Mouse (Mus musculus) intestine, postnatal 0 days (tissue): ENCODE results near the gene Olfr969. TPM values are rescaled to one million over a fixed set of nuclear protein-coding genes. Genes with fewer than 3 reads are reported as not detected.
"Not testable (repeated sequence)": the region's sequence is repeated elsewhere in the genome, so short reads cannot be mapped to it uniquely, and the experiment has no call there.

ENCODE experiments used
- ATAC-seq: fragments of 200-750 bp; cut with Nextera tagmentation; 2 replicates; pipeline ENCODE4 v1.8.0; 2017; ENCODE audit warnings: mild to moderate bottlenecking, moderate TSS enrichment, moderate library complexity
- H3K27ac ChIP-seq: fragments of 300-500 bp; sonication (generic); 2 replicates; pipeline ENCODE4 v1.5.1; 2014; ENCODE audit warnings: mild to moderate bottlenecking, low read depth, low read length, moderate library complexity
- H3K27me3 ChIP-seq: fragments of 300-500 bp; sonication (generic); replicated peaks from 2 replicates; pipeline ENCODE4 v1.6.1; 2014; ENCODE audit warnings: low read length, mixed read lengths; ENCODE audit not compliant: control insufficient read depth, insufficient read depth
- H3K36me3 ChIP-seq: fragments of 300-500 bp; sonication (generic); 2 replicates; pipeline ENCODE4 v1.6.1; 2014; ENCODE audit warnings: mild to moderate bottlenecking, moderate library complexity; ENCODE audit not compliant: control insufficient read depth, insufficient read depth
- H3K4me1 ChIP-seq: fragments of 300-500 bp; sonication (generic); replicated peaks from 2 replicates; pipeline ENCODE4 v1.6.1; 2014; ENCODE audit warnings: antibody characterized with exemption, low read length, mixed read lengths; ENCODE audit not compliant: control insufficient read depth, insufficient read depth
- H3K4me2 ChIP-seq: fragments of 300-500 bp; sonication (generic); replicated peaks from 2 replicates; pipeline ENCODE4 v1.6.1; 2014; ENCODE audit warnings: low read depth, mild to moderate bottlenecking, moderate library complexity
- H3K4me3 ChIP-seq: fragments of 300-500 bp; sonication (generic); 2 replicates; pipeline ENCODE4 v1.5.1; 2014; ENCODE audit warnings: low read depth, low read length
- H3K9ac ChIP-seq: fragments of 300-500 bp; sonication (generic); 2 replicates; pipeline ENCODE4 v1.6.1; 2014; ENCODE audit warnings: mild to moderate bottlenecking, low read depth, low read length
- H3K9me3 ChIP-seq: fragments of 300-500 bp; sonication (generic); 2 replicates; pipeline ENCODE4 v1.6.1; 2016; ENCODE audit warnings: mixed run types; ENCODE audit not compliant: control insufficient read depth
- CTCF ChIP-seq: sonication (generic); IDR thresholded peaks from 2 replicates; pipeline ENCODE4 v1.5.1; 2016; ENCODE audit warnings: low read depth, mild to moderate bottlenecking, control low read depth, antibody characterized with exemption, moderate library complexity
- WGBS: fragments of 180-500 bp; shearing (Covaris S2); extraction: QIAGEN DNeasy Blood & Tissue Kit; methylation state at CpG from one replicate; pipeline ENCODE4 v1.1.7; 2014; 5-methylcytosine and 5-hydroxymethylcytosine counted together
- polyA plus RNA-seq: library from polyadenylated mRNA; unstranded; fragments of >200 nt; fragmentation: Nextera tagmentation; extraction: Ambion mirVana; gene quantifications from 2 replicates; pipeline ENCODE4 v1.2.1, GENCODE M21; 2015

Olfr969 gene
- not detected in 2 replicates for polyA plus RNA-seq

GRCm38 (mm10) chr9:39790558-39790957, at the start of gene Olfr969:
Olfr969 (plus strand) TSS chr9:39790945.
- Histone ChIP-seq H3K36me3 (no peaks in the 10 kb centered on the region), H3K27ac (no peak within 1 kb of the TSS), H3K4me1 (no peaks in the 10 kb centered on the region), H3K4me2 (no peak within 1 kb of the TSS), H3K27me3 (no peaks in the 10 kb centered on the region), H3K9ac (no peak within 1 kb of the TSS), H3K9me3 (no peaks in the 10 kb centered on the region), H3K4me3 (no peak within 1 kb of the TSS)
- no peak for TF ChIP-seq CTCF
- 71% methylated on average over 2 of the region's 2 CpGs for WGBS
- ATAC-seq = no peak

GRCm38 (mm10) chr9:39745949-39746348, 44.8 kb upstream of the Olfr969 start, which contains the start of gene Olfr967:
Olfr967 (plus strand) TSS chr9:39746249.
- ATAC-seq = no peak
- H3K9me3 ChIP-seq = no peaks in the 10 kb centered on the region
- H3K36me3 ChIP-seq = no peaks in the 10 kb centered on the region
- no peak for TF ChIP-seq CTCF
- no peak within 1 kb of the TSS for H3K4me3 ChIP-seq
- H3K4me2 ChIP-seq = no peak within 1 kb of the TSS
- no peaks in the 10 kb centered on the region for H3K4me1 ChIP-seq
- H3K27ac ChIP-seq = no peak within 1 kb of the TSS
- no peaks in the 10 kb centered on the region for H3K27me3 ChIP-seq
- no peak within 1 kb of the TSS for H3K9ac ChIP-seq

DNA sequence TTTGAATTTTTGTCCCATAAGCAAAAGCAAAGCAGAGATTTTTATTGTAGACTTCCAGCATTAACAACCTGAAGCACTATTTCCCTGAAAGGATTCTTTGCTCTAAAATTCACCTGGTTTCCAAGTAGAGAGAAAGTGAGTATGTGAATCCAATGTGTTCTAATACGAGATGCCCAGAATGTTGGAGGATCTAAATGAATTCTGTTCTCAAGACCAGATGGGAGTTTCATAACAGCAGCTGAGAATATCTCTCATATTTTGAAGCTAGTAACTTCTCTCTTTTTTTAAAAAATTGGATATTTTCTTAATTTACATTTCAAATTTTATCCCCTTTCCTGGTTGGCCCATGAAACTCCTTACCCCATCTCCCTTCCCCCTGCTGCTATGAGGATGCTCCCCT, 44.3 kb upstream of the Olfr969 start:
- 84% methylated on average over 1 of the region's 1 CpGs for WGBS

GRCm38 (mm10) chr9:39783153-39783552, 7.6 kb upstream of the Olfr969 start, which contains the start of gene Olfr968:
Olfr968 (minus strand) TSS chr9:39783253.
- Histone ChIP-seq H3K27me3 (no peaks in the 10 kb centered on the region), H3K27ac (no peak within 1 kb of the TSS), H3K9me3 (no peaks in the 10 kb centered on the region), H3K9ac (no peak within 1 kb of the TSS), H3K4me3 (no peak within 1 kb of the TSS), H3K4me1 (no peaks in the 10 kb centered on the region), H3K4me2 (no peak within 1 kb of the TSS), H3K36me3 (no peaks in the 10 kb centered on the region)
- TF ChIP-seq CTCF = no peak
- ATAC-seq = no peak
- WGBS = 63% methylated on average over 1 of the region's 1 CpGs

More for the DNA sequence above, 44.3 kb upstream of the Olfr969 start:
- ATAC-seq = no peak
- H3K9me3 ChIP-seq = no peaks in the 10 kb centered on the region
- no peak overlapping the region for H3K9ac ChIP-seq
- no peaks in the 10 kb centered on the region for H3K27me3 ChIP-seq
- no peaks in the 10 kb centered on the region for H3K4me1 ChIP-seq
- H3K36me3 ChIP-seq = no peaks in the 10 kb centered on the region
- H3K4me3 ChIP-seq = no peak overlapping the region
- no peak overlapping the region for H3K4me2 ChIP-seq
- H3K27ac ChIP-seq = no peak overlapping the region
- TF ChIP-seq CTCF = no peak

GRCm38 (mm10) chr9:39808560-39808959, 17.8 kb downstream of the Olfr969 start, which contains the start of gene Olfr970:
Olfr970 (plus strand) TSS chr9:39808860.
- WGBS = 75% methylated on average over 4 of the region's 4 CpGs
- no peak for TF ChIP-seq CTCF
- no peak for ATAC-seq
- no peak within 1 kb of the TSS for H3K4me2 ChIP-seq
- H3K27ac ChIP-seq = no peak within 1 kb of the TSS
- H3K4me1 ChIP-seq = no peaks in the 10 kb centered on the region
- H3K27me3 ChIP-seq = no peaks in the 10 kb centered on the region
- H3K9me3 ChIP-seq = no peaks in the 10 kb centered on the region
- H3K9ac ChIP-seq = no peak within 1 kb of the TSS
- H3K36me3 ChIP-seq = no peaks in the 10 kb centered on the region
- no peak within 1 kb of the TSS for H3K4me3 ChIP-seq

DNA sequence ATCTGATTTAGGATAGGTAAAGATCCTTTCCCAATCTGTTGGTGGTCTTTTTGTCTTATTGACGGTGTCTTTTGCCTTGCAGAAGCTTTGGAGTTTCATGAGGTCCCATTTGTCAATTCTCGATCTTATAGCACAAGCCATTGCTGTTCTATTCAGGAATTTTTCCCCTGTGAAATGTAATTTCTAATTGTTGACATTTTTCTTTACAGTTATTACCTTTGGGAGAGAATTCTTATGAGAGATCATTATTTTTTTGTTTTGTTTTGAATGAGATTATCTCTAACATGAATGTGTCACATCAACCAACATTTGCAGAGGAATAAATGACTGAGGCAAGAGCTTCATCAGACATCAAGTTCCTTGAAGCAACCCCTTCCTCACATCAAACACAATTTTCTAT, 45.8 kb downstream of the Olfr969 start, which contains the start of gene Olfr971:
Olfr971 (plus strand) TSS at position 301 of the 400 bp plus-strand sequence.
- H3K4me1 ChIP-seq, H3K4me2 ChIP-seq, H3K27me3 ChIP-seq, H3K36me3 ChIP-seq, ATAC-seq, H3K4me3 ChIP-seq, H3K27ac ChIP-seq, H3K9me3 ChIP-seq, H3K9ac ChIP-seq: not testable (repeated sequence)
- 100% methylated on average over 1 of the region's 2 CpGs for WGBS

Other genes with a start within 250 kb of the Olfr969 start
- not detected in 2 replicates for gene Olfr958, start 236.9 kb upstream of the Olfr969 start, polyA plus RNA-seq
- not detected in 2 replicates for gene Olfr959, start 215.4 kb upstream of the Olfr969 start, polyA plus RNA-seq
- 7.5 and 9.8 TPM in 2 replicates for gene AW551984, start 186.5 kb upstream of the Olfr969 start, polyA plus RNA-seq
- gene Olfr148, start 180.3 kb upstream of the Olfr969 start, polyA plus RNA-seq = not detected in 2 replicates
- gene Olfr960, start 169.6 kb upstream of the Olfr969 start, polyA plus RNA-seq = not detected in 2 replicates
- gene Olfr961, start 145.9 kb upstream of the Olfr969 start, polyA plus RNA-seq = not detected in 2 replicates
- gene Olfr963, start 123.7 kb upstream of the Olfr969 start, polyA plus RNA-seq = not detected in 2 replicates
- gene Olfr149, start 83.8 kb upstream of the Olfr969 start, polyA plus RNA-seq = not detected in 2 replicates
- gene Olfr965, start 79.6 kb upstream of the Olfr969 start, polyA plus RNA-seq = not detected in 2 replicates
- not detected in 2 replicates for gene Olfr150, start 60.0 kb upstream of the Olfr969 start, polyA plus RNA-seq
- gene Olfr967, start 44.7 kb upstream of the Olfr969 start, polyA plus RNA-seq = not detected in 2 replicates
- not detected in 2 replicates for gene Olfr968, start 7.7 kb upstream of the Olfr969 start, polyA plus RNA-seq
- not detected in 2 replicates for gene Olfr970, start 17.9 kb downstream of the Olfr969 start, polyA plus RNA-seq
- not detected in 2 replicates for gene Olfr971, start 45.9 kb downstream of the Olfr969 start, polyA plus RNA-seq
- gene Olfr972, start 75.5 kb downstream of the Olfr969 start, polyA plus RNA-seq = not detected in 2 replicates
- gene Olfr229, start 116.4 kb downstream of the Olfr969 start, polyA plus RNA-seq = not detected in 2 replicates
- not detected in 2 replicates for gene Olfr974, start 146.6 kb downstream of the Olfr969 start, polyA plus RNA-seq
- gene Olfr975, start 161.1 kb downstream of the Olfr969 start, polyA plus RNA-seq = not detected in 2 replicates
- gene Olfr976, start 170.2 kb downstream of the Olfr969 start, polyA plus RNA-seq = not detected in 2 replicates
- gene Olfr978, start 201.2 kb downstream of the Olfr969 start, polyA plus RNA-seq = not detected in 2 replicates
- gene Olfr979, start 212.5 kb downstream of the Olfr969 start, polyA plus RNA-seq = not detected in 2 replicates
- not detected in 2 replicates for gene Olfr980, start 218.6 kb downstream of the Olfr969 start, polyA plus RNA-seq
- gene Olfr981, start 230.5 kb downstream of the Olfr969 start, polyA plus RNA-seq = not detected in 2 replicates